Mouse (Mus musculus): ENCODE data around the gene AI854703.
A peak's percentile ranks its signal among the peaks of the same experiment; 100 is the strongest.

AI854703 gene

GRCm38 (mm10) chr6:48626464-48626863 is at the start of gene AI854703:
Gene AI854703 (plus strand): TSS chr6:48626764.
- DNase-seq (ENCODE audit: low spot score), result no peak

- DNase-seq (ENCODE audit: low spot score), result no peak
These were observed 47.8 kb upstream of the AI854703 start for GRCm38 (mm10) chr6:48578736-48579135.

- DNase-seq (ENCODE audit: low spot score), result no peak
These were observed 47.3 kb upstream of the AI854703 start for GRCm38 (mm10) chr6:48579215-48579648.

- DNase-seq (ENCODE audit: low spot score), result no peak
These were observed 45.3 kb upstream of the AI854703 start for GRCm38 (mm10) chr6:48581257-48581656.

GRCm38 (mm10) chr6:48582037-48582436 is 44.5 kb upstream of the AI854703 start:
- peak; percentile 68 for DNase-seq (ENCODE audit: low spot score)

GRCm38 (mm10) chr6:48589194-48589750 is 37.3 kb upstream of the AI854703 start, which contains the start of gene Gm45021:
Gene Gm45021 (plus strand): TSS chr6:48589610.
- DNase-seq (ENCODE audit: low spot score), result no peak

- no peak for DNase-seq (ENCODE audit: low spot score)
These were observed 35.2 kb upstream of the AI854703 start for GRCm38 (mm10) chr6:48591221-48591845.

- no peak for DNase-seq (ENCODE audit: low spot score)
These were observed 34.7 kb upstream of the AI854703 start for GRCm38 (mm10) chr6:48591871-48592270.

- DNase-seq (ENCODE audit: low spot score), result peak; percentile 92
These were observed 33.2 kb upstream of the AI854703 start, which contains the start of the genes Repin1 and Gm44965 for GRCm38 (mm10) chr6:48593158-48594042. Gene Repin1 (plus strand): TSS chr6:48593883. Gene Gm44965 (plus strand): TSS chr6:48593941.

GRCm38 (mm10) chr6:48594043-48594738 is 32.4 kb upstream of the AI854703 start:
- DNase-seq (ENCODE audit: low spot score), result peak; percentile 61

GRCm38 (mm10) chr6:48595278-48595677 is 31.3 kb upstream of the AI854703 start:
- DNase-seq (ENCODE audit: low spot score), result no peak

- DNase-seq (ENCODE audit: low spot score), result no peak
These were observed 29.9 kb upstream of the AI854703 start for GRCm38 (mm10) chr6:48596545-48597232.

GRCm38 (mm10) chr6:48597233-48597625 is 29.3 kb upstream of the AI854703 start:
- DNase-seq (ENCODE audit: low spot score), result no peak

GRCm38 (mm10) chr6:48600594-48600993 is 26.0 kb upstream of the AI854703 start:
- no peak for DNase-seq (ENCODE audit: low spot score)

GRCm38 (mm10) chr6:48601271-48602079 is 25.1 kb upstream of the AI854703 start, which contains the start of gene Zfp775:
Gene Zfp775 (plus strand): TSS chr6:48602063.
- peak; percentile 97 for DNase-seq (ENCODE audit: low spot score)

GRCm38 (mm10) chr6:48602080-48602741 is 24.4 kb upstream of the AI854703 start:
- DNase-seq (ENCODE audit: low spot score), result no peak

- no peak for DNase-seq (ENCODE audit: low spot score)
These were observed 18.4 kb upstream of the AI854703 start for GRCm38 (mm10) chr6:48608124-48608523.

GRCm38 (mm10) chr6:48609512-48609911 is 17.1 kb upstream of the AI854703 start:
- DNase-seq (ENCODE audit: low spot score), result no peak

GRCm38 (mm10) chr6:48610657-48611056 is 15.9 kb upstream of the AI854703 start:
- no peak for DNase-seq (ENCODE audit: low spot score)

- DNase-seq (ENCODE audit: low spot score), result no peak
These were observed 13.1 kb upstream of the AI854703 start for GRCm38 (mm10) chr6:48613464-48613863.

Data from layer of hippocampus, adult 11-12 months (tissue).